Mouse (Mus musculus): ENCODE results near the gene Icam5. TPM values are rescaled to one million over a fixed set of nuclear protein-coding genes. Genes with fewer than 3 reads are reported as not detected.
A peak's percentile ranks its signal among the peaks of the same experiment; 100 is the strongest.

Gene Icam5
- polyA plus RNA-seq, 1 experiment: not detected

DNA sequence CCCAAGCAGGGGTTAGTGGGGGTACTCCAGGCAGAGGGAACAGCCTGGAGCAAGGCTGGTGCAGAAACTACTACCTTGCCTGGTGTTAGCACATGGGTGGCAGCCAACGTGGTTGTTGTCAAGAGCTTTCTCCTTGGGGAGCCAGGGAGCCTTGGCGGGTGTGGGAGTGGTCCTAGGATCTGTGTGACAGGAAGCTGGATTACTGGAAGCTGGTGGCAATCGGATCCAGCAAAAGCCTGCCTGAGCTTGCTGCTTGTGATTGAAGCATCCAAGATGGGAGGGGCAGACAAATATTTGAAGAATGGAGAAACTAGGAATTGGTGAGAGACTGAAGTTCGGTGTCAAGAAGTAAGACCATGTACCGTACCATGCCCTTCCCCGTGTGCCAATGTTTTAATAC is 9.6 kb upstream of the Icam5 start:
- H3K4me3 ChIP-seq (ENCODE audit: insufficient read depth, low read depth, low read length): no peak overlapping the region
- TF ChIP-seq CTCF (IDR thresholded peaks at IDR 0.05; ENCODE audit: insufficient read depth, low read depth, low read length) (no peak), POLR2A (IDR thresholded peaks at IDR 0.05; ENCODE audit: insufficient read depth, low read depth, low read length) (no peak)
- WGBS: 65% methylated on average over 6 of the region's 6 CpGs
- H3K4me1 ChIP-seq (ENCODE audit: control insufficient read depth, insufficient read depth, low read length): peaks cover 5% of the 10 kb centered on the region; the same call in 1 of the 2 replicates
- no peak overlapping the region for H3K27ac ChIP-seq (ENCODE audit: insufficient read depth, low read depth, low read length)

DNA sequence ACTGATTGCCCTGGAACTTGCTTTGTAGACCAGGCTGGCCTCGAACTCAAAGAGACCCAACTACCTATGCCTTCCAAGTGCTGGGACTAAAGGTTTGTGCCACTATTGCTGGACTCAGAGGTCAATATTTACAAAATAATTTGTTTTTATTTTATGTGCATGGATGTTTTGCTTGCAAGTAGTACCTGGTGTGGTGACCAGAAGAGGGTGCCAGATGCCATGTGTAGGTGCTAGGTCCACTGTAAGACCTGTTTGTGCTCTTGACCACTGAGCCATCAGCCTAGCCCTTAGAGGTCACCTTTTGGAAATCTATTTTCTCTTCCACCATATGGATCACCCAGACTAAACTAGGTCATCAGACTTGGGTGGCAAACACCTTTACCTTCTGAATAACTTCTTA is 9.1 kb upstream of the Icam5 start:
- no peak for TF ChIP-seq POLR2A (IDR thresholded peaks at IDR 0.05; ENCODE audit: insufficient read depth, low read depth, low read length)
- no peak for TF ChIP-seq CTCF (IDR thresholded peaks at IDR 0.05; ENCODE audit: insufficient read depth, low read depth, low read length)
- H3K4me3 ChIP-seq (ENCODE audit: insufficient read depth, low read depth, low read length): no peak overlapping the region
- WGBS: 73% methylated on average over 1 of the region's 1 CpGs
- H3K27ac ChIP-seq (ENCODE audit: insufficient read depth, low read depth, low read length): no peak overlapping the region
- H3K4me1 ChIP-seq (ENCODE audit: control insufficient read depth, insufficient read depth, low read length): peaks cover 8% of the 10 kb centered on the region; the same call in 1 of the 2 replicates

DNA sequence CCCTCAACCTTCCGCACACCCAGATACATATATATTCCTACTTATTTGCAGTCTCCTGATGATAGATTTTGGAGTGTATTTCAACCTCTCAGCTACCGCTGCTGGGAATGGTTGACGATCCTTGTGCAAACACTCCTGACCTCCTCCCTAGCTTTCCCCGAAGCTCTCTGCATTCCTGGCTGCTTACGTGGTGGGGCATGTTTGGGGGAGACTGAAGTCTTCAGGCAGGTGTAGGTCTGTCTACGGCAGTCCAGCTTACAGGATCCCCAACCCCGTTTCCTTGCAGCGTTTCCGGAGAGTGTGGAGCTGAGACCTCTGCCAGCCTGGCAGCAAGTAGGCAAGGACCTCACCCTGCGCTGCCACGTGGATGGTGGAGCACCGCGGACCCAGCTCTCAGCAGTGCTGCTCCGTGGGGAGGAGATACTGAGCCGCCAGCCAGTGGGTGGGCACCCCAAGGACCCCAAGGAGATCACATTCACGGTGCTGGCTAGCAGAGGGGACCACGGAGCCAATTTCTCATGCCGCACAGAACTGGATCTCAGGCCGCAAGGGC is 6.5 kb upstream of the Icam5 start:
- Histone ChIP-seq H3K4me1 (ENCODE audit: control insufficient read depth, insufficient read depth, low read length) (peaks cover 23% of the 10 kb centered on the region), H3K4me3 (ENCODE audit: insufficient read depth, low read depth, low read length) (no peak overlapping the region), H3K27ac (ENCODE audit: insufficient read depth, low read depth, low read length) (no peak overlapping the region)
- no peak for TF ChIP-seq CTCF (IDR thresholded peaks at IDR 0.05; ENCODE audit: insufficient read depth, low read depth, low read length)
- no peak for TF ChIP-seq POLR2A (IDR thresholded peaks at IDR 0.05; ENCODE audit: insufficient read depth, low read depth, low read length)
- 84% methylated on average over 19 of the region's 19 CpGs for WGBS

DNA sequence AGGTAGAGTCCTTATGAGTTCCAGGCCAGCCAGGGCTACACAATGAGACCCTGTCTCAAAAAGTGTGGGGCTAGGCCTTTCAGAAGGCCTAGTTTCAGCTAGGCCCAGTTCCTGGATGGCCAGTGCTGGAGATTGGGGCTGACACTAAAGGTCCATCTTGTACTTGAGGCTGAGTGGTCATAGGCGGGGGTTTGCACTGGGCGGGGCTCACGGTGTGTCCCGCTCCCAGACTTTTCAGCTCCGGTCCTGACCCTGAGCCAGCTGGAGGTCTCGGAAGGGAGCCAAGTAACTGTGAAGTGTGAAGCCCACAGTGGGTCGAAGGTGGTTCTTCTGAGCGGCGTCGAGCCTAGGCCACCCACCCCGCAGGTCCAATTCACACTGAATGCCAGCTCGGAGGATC is 5.0 kb upstream of the Icam5 start:
- WGBS: 91% methylated on average over 12 of the region's 12 CpGs
- no peak for TF ChIP-seq POLR2A (IDR thresholded peaks at IDR 0.05; ENCODE audit: insufficient read depth, low read depth, low read length)
- TF ChIP-seq CTCF (IDR thresholded peaks at IDR 0.05; ENCODE audit: insufficient read depth, low read depth, low read length): no peak
- H3K4me1 ChIP-seq (ENCODE audit: control insufficient read depth, insufficient read depth, low read length): peaks cover 29% of the 10 kb centered on the region
- no peak overlapping the region for H3K27ac ChIP-seq (ENCODE audit: insufficient read depth, low read depth, low read length)
- H3K4me3 ChIP-seq (ENCODE audit: insufficient read depth, low read depth, low read length): no peak overlapping the region

DNA sequence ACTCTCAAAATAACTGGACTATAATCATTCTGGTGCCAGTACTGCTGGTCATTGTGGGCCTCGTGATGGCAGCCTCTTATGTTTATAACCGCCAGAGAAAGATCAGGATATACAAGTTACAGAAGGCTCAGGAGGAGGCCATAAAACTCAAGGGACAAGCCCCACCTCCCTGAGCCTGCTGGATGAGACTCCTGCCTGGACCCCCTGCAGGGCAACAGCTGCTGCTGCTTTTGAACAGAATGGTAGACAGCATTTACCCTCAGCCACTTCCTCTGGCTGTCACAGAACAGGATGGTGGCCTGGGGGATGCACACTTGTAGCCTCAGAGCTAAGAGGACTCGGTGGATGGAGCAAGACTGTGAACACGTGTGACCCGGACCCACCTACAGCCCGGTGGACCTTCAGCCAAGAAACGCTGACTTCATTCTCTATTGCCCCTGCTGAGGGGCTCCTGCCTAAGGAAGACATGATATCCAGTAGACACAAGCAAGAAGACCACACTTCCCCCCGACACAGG is 4.0 kb upstream of the Icam5 start:
- Histone ChIP-seq H3K4me3 (ENCODE audit: insufficient read depth, low read depth, low read length) (no peak overlapping the region), H3K27ac (ENCODE audit: insufficient read depth, low read depth, low read length) (no peak overlapping the region), H3K4me1 (ENCODE audit: control insufficient read depth, insufficient read depth, low read length) (peaks cover 32% of the 10 kb centered on the region)
- TF ChIP-seq CTCF (IDR thresholded peaks at IDR 0.05; ENCODE audit: insufficient read depth, low read depth, low read length) (no peak), POLR2A (IDR thresholded peaks at IDR 0.05; ENCODE audit: insufficient read depth, low read depth, low read length) (no peak)
- 49% methylated on average over 8 of the region's 8 CpGs for WGBS

DNA sequence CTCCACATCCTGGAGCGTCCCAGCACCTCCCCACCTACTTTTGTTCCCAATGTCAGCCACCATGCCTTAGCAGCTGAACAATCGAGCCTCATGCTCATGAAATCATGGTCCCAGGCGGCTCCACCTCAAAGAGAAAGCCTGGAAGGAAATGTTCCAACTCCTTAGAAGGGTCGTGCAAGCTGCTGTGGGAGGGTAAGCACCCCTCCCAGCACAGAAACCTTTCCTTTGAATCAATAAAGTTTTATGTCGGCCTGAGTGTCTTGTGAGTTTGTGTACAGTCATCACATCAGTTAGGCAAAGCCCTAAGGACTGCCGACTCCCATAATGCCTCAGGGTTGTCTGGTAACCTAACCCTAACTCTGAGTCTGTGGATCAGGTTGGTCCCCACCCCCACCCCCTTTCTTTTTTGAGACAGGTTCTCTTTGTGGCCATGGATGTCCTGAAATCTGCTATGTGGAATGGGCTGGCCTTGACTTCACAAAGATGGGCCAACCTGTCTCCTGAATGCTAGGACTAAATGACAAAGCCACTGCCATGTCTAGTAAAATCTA is 3.2 kb upstream of the Icam5 start:
- no peak for TF ChIP-seq CTCF (IDR thresholded peaks at IDR 0.05; ENCODE audit: insufficient read depth, low read depth, low read length)
- TF ChIP-seq POLR2A (IDR thresholded peaks at IDR 0.05; ENCODE audit: insufficient read depth, low read depth, low read length): no peak
- WGBS: 77% methylated on average over 6 of the region's 6 CpGs
- H3K27ac ChIP-seq (ENCODE audit: insufficient read depth, low read depth, low read length): no peak overlapping the region
- H3K4me3 ChIP-seq (ENCODE audit: insufficient read depth, low read depth, low read length): no peak overlapping the region
- H3K4me1 ChIP-seq (ENCODE audit: control insufficient read depth, insufficient read depth, low read length): peaks cover 40% of the 10 kb centered on the region

DNA sequence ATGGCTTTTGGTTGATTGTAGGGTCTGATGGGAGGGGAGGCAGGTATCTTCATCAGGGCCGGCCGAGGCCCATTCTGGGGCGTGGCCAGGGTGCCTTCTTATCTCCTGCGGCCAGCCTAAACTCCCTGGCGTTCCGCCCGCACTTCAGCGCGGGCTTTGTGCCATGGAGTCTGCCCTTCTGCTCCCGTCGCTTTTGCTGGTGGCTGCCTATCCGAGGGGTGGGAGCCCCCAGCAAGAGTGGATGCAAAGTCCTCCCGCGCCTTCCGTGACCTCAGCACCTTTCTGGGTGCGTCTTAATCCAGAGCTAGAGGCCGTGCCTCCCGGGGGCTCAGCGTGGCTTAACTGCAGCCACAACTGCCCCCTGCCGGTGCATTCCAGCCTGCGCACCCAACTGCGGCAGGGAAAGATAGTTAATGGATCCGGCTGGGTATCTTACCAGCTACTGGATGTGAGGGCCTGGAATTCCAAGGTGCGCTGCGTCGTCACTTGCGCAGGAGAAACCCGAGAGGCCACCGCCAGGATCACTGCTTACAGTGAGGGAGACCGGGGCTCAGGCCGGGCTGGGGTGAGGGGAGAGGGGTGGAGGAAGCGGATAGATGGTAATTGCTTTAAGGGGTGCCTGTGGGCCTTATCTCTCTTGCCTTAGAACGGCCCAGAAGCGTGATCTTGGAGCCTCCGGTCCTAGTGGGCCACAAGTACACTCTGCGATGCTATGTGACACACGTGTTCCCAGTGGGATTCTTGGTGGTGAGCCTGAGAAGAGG is 2.4 kb upstream of the Icam5 start, which contains the start of gene Icam4:
Icam4 (plus strand) TSS at position 83 of the 764 bp plus-strand sequence.
- TF ChIP-seq CTCF (IDR thresholded peaks at IDR 0.05; ENCODE audit: insufficient read depth, low read depth, low read length): peak; percentile 75; the same call in 1 of the 2 replicates
- TF ChIP-seq POLR2A (IDR thresholded peaks at IDR 0.05; ENCODE audit: insufficient read depth, low read depth, low read length): no peak

DNA sequence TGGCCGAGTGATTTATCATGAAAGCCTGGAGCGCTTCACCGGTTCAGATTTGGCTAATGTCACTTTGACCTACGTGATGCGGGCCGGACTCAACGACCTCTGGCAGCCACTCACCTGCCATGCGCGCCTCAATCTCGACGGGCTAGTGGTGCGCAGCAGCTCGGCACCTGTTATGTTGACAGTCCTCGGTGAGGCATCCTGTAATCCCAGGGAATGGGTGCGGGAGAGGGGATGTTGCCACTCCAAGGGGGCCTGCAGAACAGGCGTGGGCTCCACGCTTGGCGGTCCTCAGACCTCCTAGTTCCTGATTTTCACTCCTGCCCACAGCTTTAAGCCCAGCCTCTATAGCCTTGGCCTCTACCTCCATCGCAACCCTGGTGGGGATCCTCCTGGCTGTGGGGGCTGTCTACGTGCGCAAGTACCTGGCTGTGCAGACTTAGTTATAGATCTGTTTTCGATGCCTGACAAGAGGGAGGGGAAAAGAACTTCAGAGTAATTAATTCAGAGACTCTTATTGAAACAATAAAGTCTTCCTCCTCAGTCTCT is 1.7 kb upstream of the Icam5 start:
- 28% methylated on average over 22 of the region's 22 CpGs for WGBS

More for the DNA sequence above, 2.4 kb upstream of the Icam5 start, which contains the start of gene Icam4:
- Histone ChIP-seq H3K27ac (ENCODE audit: insufficient read depth, low read depth, low read length) (peak within 1 kb of the TSS; percentile 25; the same call in 1 of the 2 replicates), H3K4me3 (ENCODE audit: insufficient read depth, low read depth, low read length) (peak within 1 kb of the TSS; percentile 43), H3K4me1 (ENCODE audit: control insufficient read depth, insufficient read depth, low read length) (peaks cover 42% of the 10 kb centered on the region)
- 4% methylated on average over 37 of the region's 37 CpGs for WGBS

More for the DNA sequence above, 1.7 kb upstream of the Icam5 start:
- TF ChIP-seq CTCF (IDR thresholded peaks at IDR 0.05; ENCODE audit: insufficient read depth, low read depth, low read length) (no peak), POLR2A (IDR thresholded peaks at IDR 0.05; ENCODE audit: insufficient read depth, low read depth, low read length) (no peak)
- Histone ChIP-seq H3K27ac (ENCODE audit: insufficient read depth, low read depth, low read length) (peak overlapping the region; percentile 25; the same call in 1 of the 2 replicates), H3K4me3 (ENCODE audit: insufficient read depth, low read depth, low read length) (peak overlapping the region; percentile 43), H3K4me1 (ENCODE audit: control insufficient read depth, insufficient read depth, low read length) (peaks cover 49% of the 10 kb centered on the region)

Measured in olfactory bulb, adult 2 months (tissue).